Mouse (Mus musculus) CD4-positive, CD25-positive, alpha-beta regulatory T cell (primary cell): Measurements from ENCODE around the gene Heg1. TPM values are rescaled to one million over a fixed set of nuclear protein-coding genes. Genes with fewer than 3 reads are reported as not detected.

Experiments used
- polyA plus RNA-seq: library from polyadenylated mRNA; unstranded; fragments of 100-300 nt; shearing (Covaris generic); gene quantifications from one replicate; pipeline ENCODE4 v1.2.1, GENCODE M21; 2017

The Heg1 gene
- polyA plus RNA-seq: 38.6 TPM

DNA sequence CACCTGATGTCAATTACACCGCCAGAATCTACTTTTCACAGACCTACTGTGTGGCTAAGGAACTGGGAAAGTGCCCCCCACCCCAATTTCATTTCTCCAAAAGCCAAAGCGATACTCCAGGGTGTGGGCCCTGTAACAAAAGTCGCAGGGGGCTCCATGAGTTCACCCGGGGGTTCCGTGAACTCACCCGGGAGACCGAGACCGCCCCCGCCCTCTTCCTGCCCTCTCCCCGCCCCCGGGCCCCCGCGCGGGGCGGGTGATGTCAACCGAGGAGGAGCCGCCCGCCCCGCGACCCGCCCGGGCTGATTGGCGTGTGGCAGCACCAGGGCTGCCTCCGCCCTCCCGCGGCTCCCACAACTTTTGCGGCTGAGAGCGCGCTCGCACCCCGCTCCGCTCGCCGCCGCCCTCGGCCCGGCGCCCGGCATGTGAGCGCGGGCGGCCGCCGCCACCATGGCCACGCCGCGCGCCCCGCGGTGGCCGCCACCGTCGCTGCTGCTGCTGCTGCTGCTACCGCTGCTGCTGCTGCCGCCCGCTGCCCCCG, at the start of gene Heg1:
TSS of gene Heg1 (plus strand) at position 209 of the 541 bp plus-strand sequence.

DNA sequence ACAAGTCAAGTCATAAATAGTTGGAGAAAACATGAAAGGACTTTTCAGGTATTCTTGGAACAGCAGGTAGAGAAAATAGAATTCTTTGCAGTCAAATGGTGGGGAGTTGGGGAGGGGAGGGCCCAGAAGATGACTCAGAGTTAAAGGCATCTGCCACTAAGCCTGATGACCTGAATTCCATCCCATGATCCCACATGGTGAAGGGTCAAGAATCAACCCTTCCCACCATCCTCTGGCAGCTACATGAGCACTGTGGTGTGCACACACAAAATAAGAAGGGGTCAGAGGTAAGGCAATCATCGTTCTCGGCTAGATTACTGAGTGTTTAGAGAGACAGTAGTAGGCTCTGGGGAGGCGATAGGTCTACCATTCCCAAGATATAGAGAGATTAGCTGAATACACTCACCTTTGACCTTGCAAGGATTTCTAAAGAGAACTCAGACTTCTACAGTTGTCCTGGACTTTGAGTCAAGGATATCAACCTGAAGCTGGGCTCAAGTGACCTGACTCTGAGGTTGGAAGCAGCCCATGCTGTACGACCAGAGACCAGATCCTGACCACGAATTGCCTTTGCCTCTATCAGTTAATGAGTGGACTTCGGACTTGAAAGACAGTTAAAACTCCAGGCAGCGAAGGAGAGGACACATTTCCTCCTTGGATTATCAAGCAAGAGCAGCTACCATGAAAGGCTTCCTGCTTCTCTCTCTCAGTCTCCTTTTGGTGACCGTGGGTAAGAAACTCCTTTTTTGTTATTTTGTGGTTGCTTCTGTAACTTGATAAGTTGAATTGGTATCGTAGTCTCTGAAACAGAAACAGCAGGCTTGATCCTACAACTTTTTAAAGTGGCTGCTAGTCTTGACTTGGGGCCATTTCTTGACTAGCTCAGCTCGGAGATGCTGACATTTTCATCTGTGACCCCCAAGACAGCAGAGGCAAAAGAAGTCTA, 109.9 kb downstream of the Heg1 start, which contains the start of gene Muc13:
TSS of gene Muc13 (plus strand) at position 192 of the 946 bp plus-strand sequence.

Other genes with a start within 250 kb of the Heg1 start
- gene Slc12a8, start 167.0 kb upstream of the Heg1 start, polyA plus RNA-seq: 4.1 TPM
- not detected for gene Muc13, start 109.7 kb downstream of the Heg1 start, polyA plus RNA-seq
- gene Itgb5, start 145.3 kb downstream of the Heg1 start, polyA plus RNA-seq: 1.2 TPM